Mouse (Mus musculus): ENCODE measurements around the gene Hs3st4. TPM values are rescaled to one million over a fixed set of nuclear protein-coding genes. Genes with fewer than 3 reads are reported as not detected.
A peak's percentile ranks its signal among the peaks of the same experiment; 100 is the strongest.

Hs3st4 gene
- polyA plus RNA-seq, 1 experiment: 34.4 TPM

DNA sequence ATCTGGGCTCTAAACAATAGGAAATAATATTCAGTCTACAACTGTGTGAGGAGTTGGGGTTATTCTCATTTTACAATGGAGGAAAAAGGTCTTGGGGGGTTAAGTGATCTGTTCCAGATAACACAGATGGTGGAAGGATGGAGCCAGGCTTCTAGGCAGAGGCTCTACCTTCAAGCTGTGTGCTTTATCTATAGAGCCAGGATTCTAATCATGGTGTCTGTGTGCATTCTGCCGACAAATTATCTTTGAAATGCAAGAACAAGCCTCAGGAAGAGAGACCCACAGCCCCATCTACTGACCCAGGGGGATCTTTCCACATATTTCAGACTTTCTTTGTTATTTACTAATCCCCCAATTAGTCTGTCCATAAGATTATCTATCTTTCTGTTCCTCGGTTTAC, 187.3 kb downstream of the Hs3st4 start:
- no peak for TF ChIP-seq POLR2A (IDR thresholded peaks at IDR 0.05; ENCODE audit: extremely low read depth, insufficient read depth, low read length)
- TF ChIP-seq CTCF (IDR thresholded peaks at IDR 0.05; ENCODE audit: extremely low read depth, insufficient read depth, low read length): no peak
- no peak overlapping the region for H3K4me3 ChIP-seq (ENCODE audit: insufficient read depth, low read length)
- H3K27ac ChIP-seq (ENCODE audit: insufficient read depth, low read length): no peak overlapping the region
- no peaks in the 10 kb centered on the region for H3K4me1 ChIP-seq (ENCODE audit: control insufficient read depth, insufficient read depth, low read length)

DNA sequence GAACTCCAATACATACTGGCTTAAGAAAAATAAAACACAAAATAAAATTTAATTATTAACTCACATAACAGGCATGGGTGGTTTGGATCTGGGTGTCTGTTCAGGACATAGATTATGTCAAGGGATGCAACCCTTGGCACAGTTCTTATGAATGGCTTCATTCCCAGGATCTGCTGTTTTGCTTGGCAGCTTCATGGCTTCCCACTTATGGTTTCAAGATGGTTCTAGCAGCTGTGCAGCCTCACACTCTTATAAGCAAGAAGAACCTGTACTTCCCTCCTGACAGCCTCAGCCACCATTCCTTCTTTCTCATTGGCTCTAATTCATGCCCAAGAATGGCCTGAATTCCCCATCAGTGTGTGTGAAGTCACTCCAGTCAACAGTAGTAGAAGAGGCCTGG, 189.3 kb downstream of the Hs3st4 start:
- no peak overlapping the region for H3K4me3 ChIP-seq (ENCODE audit: insufficient read depth, low read length)
- no peak overlapping the region for H3K27ac ChIP-seq (ENCODE audit: insufficient read depth, low read length)
- no peaks in the 10 kb centered on the region for H3K4me1 ChIP-seq (ENCODE audit: control insufficient read depth, insufficient read depth, low read length)
- no peak for TF ChIP-seq CTCF (IDR thresholded peaks at IDR 0.05; ENCODE audit: extremely low read depth, insufficient read depth, low read length)
- no peak for TF ChIP-seq POLR2A (IDR thresholded peaks at IDR 0.05; ENCODE audit: extremely low read depth, insufficient read depth, low read length)

DNA sequence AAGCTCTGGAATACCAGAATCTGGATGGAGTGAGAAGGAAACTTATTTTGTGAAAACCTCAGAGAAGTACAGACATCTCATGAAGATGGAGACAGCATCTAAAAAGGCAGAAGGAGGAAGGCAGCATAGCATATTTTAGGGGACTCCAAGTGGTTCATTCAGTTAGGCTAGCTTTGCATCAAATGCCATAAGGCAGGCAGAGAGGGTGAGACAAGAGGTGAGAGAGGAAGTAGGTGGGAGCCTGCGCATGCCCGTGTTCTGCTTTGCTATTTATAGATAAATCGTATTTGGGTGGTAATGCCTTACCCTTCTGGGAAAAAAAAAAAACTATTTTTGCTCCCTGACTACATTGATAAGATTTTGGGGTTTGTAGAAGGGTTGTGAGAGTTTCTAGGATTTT, 198.3 kb downstream of the Hs3st4 start:
- Histone ChIP-seq H3K27ac (ENCODE audit: insufficient read depth, low read length) (no peak overlapping the region), H3K4me3 (ENCODE audit: insufficient read depth, low read length) (no peak overlapping the region), H3K4me1 (ENCODE audit: control insufficient read depth, insufficient read depth, low read length) (peaks cover 2% of the 10 kb centered on the region; the same call in 1 of the 2 replicates)
- TF ChIP-seq CTCF (IDR thresholded peaks at IDR 0.05; ENCODE audit: extremely low read depth, insufficient read depth, low read length) (no peak), POLR2A (IDR thresholded peaks at IDR 0.05; ENCODE audit: extremely low read depth, insufficient read depth, low read length) (no peak)

DNA sequence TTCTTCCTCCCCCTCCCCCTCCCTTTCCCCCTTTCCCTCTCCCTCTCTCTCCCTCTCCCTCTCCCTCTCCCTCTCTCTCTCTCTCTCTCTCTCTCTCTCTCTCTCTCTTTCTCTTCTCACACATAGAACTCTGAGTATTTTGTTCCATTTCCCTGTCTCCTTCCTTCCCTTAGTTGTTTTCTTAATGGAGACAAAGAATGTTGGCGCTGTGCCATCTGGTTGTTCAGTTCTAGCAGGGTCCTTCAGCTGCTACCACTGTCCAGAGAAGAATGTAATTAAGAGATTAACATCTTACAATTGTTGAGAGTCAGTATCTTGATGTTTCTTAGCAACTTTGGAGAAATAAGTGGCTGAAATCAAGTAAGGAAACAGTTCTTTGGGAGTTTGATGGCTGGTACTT, 202.0 kb downstream of the Hs3st4 start:
- Histone ChIP-seq H3K4me3 (ENCODE audit: insufficient read depth, low read length) (no peak overlapping the region), H3K27ac (ENCODE audit: insufficient read depth, low read length) (no peak overlapping the region), H3K4me1 (ENCODE audit: control insufficient read depth, insufficient read depth, low read length) (no peaks in the 10 kb centered on the region)
- TF ChIP-seq POLR2A (IDR thresholded peaks at IDR 0.05; ENCODE audit: extremely low read depth, insufficient read depth, low read length) (no peak), CTCF (IDR thresholded peaks at IDR 0.05; ENCODE audit: extremely low read depth, insufficient read depth, low read length) (no peak)

DNA sequence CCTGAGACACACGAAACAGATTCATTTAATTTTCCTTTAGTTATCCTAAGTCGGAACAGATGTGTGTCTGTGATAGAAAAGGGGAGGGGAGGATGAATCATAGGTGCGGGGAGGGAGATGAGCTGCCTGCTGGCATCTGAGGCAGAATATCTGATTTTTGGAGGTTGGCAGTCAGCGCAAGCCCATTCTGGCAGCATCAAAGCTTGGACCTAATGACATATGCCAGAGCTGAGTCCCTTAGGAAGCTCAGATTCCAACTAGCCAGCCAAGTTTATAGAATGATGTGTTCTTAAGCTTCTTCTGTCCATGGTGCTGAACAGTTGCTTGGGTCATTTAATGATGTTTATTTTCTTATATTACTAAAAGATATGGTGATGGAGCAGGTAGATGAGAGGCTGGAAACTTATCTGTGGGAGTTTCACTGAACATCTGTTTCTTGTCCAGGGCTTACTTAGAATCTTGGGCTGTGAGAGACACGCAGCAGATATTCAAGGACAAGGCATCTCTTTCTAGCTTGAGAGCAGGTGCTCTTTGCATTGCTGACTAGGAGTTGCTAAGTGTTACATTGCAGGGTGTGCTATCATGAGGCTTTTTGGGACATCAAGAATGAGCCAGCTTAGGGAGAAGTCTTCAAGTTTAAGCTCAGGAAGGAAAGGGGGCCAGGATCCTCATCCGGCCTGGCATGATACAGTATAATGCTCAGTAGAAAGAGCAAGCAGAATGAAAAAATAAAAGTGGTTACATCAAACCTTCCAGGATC, 216.3 kb downstream of the Hs3st4 start:
- Histone ChIP-seq H3K4me1 (ENCODE audit: control insufficient read depth, insufficient read depth, low read length) (peaks cover 3% of the 10 kb centered on the region; the same call in 1 of the 2 replicates), H3K4me3 (ENCODE audit: insufficient read depth, low read length) (no peak overlapping the region), H3K27ac (ENCODE audit: insufficient read depth, low read length) (0 out of 2 replicates have a peak overlapping the region, but pooled peaks have one; percentile 47)
- no peak for TF ChIP-seq CTCF (IDR thresholded peaks at IDR 0.05; ENCODE audit: extremely low read depth, insufficient read depth, low read length)
- no peak for TF ChIP-seq POLR2A (IDR thresholded peaks at IDR 0.05; ENCODE audit: extremely low read depth, insufficient read depth, low read length)

DNA sequence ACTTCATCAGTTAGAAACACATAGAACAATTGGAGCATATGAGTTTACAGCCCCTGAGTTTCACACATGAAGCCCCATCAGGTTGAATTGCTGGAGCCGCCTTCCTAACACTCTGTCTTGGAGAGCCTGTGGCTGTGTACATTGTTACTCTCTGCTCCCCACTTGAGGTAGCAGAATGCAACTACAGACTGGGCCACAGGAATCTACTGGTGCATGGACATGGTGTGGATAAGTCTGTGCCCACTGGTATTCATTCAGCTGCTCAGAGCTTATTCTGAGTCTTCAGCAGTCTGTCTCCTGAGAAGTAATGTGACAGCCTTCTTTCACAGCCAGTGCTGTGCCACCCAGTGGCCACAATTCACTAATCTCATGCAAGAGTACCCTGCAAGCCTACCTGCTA, 234.3 kb downstream of the Hs3st4 start:
- H3K27ac ChIP-seq (ENCODE audit: insufficient read depth, low read length): no peak overlapping the region
- peak; percentile 16; the same call in 1 of the 2 replicates for TF ChIP-seq CTCF (IDR thresholded peaks at IDR 0.05; ENCODE audit: extremely low read depth, insufficient read depth, low read length)
- no peak for TF ChIP-seq POLR2A (IDR thresholded peaks at IDR 0.05; ENCODE audit: extremely low read depth, insufficient read depth, low read length)
- H3K4me1 ChIP-seq (ENCODE audit: control insufficient read depth, insufficient read depth, low read length): peaks cover 4% of the 10 kb centered on the region; the same call in 1 of the 2 replicates
- H3K4me3 ChIP-seq (ENCODE audit: insufficient read depth, low read length): no peak overlapping the region

DNA sequence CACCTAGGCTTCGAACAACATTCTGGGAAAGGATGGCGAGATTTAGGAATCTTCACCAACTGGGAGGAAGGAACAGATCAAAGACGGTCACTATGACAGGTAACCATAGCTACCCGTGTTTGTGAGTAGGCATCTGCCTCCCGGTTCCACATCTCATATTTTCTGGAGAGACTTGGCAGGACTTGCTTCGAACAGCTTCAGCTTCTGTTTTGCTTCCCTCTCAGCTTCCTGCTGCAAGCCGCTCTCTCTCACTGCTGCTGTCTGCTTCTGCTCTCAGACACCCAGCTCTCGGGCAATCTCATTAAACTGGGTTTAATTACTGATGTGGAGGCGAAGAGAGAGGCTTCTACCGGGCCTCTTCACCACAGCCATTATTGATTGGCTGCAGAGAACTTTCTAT, 237.9 kb downstream of the Hs3st4 start:
- Histone ChIP-seq H3K4me3 (ENCODE audit: insufficient read depth, low read length) (no peak overlapping the region), H3K27ac (ENCODE audit: insufficient read depth, low read length) (no peak overlapping the region), H3K4me1 (ENCODE audit: control insufficient read depth, insufficient read depth, low read length) (peaks cover 4% of the 10 kb centered on the region; the same call in 1 of the 2 replicates)
- TF ChIP-seq CTCF (IDR thresholded peaks at IDR 0.05; ENCODE audit: extremely low read depth, insufficient read depth, low read length): no peak
- TF ChIP-seq POLR2A (IDR thresholded peaks at IDR 0.05; ENCODE audit: extremely low read depth, insufficient read depth, low read length): no peak

DNA sequence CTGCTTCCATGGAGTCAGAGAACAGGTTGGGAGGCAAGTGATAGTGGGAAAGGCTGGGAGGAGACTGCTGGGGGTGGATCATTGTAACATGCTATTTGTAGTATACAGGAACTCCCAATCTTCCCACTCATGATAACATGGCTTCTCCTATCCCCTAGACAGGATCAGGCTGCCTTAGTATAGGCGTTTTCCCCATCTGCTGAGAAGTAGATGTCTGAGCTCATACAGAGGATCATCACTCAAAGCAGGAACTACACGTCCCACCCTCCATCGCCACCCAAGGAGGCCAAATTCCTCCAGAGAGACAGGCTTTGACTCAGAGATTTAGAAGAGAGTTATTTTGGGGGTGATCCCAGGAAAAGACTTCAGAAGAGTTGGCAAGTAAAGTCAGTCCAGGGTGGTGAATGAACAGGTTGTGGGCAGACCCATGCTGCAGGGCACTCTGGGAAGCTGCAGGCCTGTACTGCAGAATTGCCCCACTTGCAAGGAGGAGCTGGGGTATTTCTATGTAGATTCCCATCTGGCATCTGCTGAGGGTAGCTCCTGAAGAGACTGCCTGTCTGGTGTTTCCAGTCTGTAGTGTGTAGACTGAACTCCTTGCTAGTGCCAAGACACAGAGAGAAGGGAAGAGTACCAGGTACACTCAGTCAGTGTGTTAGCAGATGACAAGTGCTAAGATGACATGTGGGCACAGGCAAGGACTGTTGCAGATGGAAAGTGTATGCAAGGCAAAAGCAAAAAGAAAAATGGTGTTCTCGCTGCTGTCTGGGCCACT, 255.4 kb downstream of the Hs3st4 start:
- Histone ChIP-seq H3K4me3 (ENCODE audit: insufficient read depth, low read length) (no peak overlapping the region), H3K4me1 (ENCODE audit: control insufficient read depth, insufficient read depth, low read length) (peaks cover 1% of the 10 kb centered on the region; the same call in 1 of the 2 replicates), H3K27ac (ENCODE audit: insufficient read depth, low read length) (no peak overlapping the region)
- TF ChIP-seq POLR2A (IDR thresholded peaks at IDR 0.05; ENCODE audit: extremely low read depth, insufficient read depth, low read length) (no peak), CTCF (IDR thresholded peaks at IDR 0.05; ENCODE audit: extremely low read depth, insufficient read depth, low read length) (no peak)

DNA sequence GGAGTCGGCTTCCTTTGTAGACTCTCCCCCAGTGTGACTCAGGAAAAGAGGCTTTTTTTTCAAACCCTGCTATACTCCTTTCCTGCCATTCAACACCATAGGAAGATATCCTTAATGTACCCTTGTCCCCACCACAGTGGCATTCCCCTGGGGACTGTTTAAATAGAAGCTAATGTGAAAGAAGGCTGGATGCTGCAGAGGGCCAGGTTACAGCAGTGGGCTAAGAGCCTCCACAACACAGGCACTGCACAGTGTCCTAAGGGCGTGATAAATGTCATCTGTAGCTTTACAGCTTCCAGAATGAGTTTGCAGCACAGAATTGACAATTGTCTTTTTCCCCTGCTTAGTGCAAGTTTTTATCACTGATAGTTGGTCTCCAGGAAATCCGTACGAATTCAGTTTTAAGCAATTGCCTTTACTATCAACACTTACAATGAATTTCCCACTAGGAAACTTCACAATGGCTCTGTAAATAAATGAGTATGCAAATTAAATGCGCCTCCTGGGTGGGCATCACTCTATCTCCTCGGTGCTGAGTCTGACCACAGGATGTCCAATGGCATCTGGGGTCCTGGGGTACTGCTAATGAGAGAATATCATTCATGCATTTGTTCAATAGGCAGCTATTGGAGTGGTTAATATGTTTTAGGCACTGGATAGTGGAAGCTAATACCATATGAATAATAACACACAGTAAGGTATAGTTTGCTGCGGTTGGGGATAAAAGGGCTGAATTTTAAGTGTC, 257.4 kb downstream of the Hs3st4 start:
- TF ChIP-seq CTCF (IDR thresholded peaks at IDR 0.05; ENCODE audit: extremely low read depth, insufficient read depth, low read length): no peak
- TF ChIP-seq POLR2A (IDR thresholded peaks at IDR 0.05; ENCODE audit: extremely low read depth, insufficient read depth, low read length): no peak
- Histone ChIP-seq H3K4me3 (ENCODE audit: insufficient read depth, low read length) (no peak overlapping the region), H3K4me1 (ENCODE audit: control insufficient read depth, insufficient read depth, low read length) (peaks cover 1% of the 10 kb centered on the region; the same call in 1 of the 2 replicates), H3K27ac (ENCODE audit: insufficient read depth, low read length) (no peak overlapping the region)
